Mouse (Mus musculus): ENCODE data around the gene Mia3.
"Not testable (repeated sequence)": the region's sequence is repeated elsewhere in the genome, so short reads cannot be mapped to it uniquely, and the experiment has no call there.

Mia3 gene

GRCm38 (mm10) chr1:183369427-183370014 lies at the start of gene Mia3:
TSS of gene Mia3 (minus strand) at chr1:183369553.
- peak; percentile 95 for DNase-seq (ENCODE audit: low read depth, low spot score)

GRCm38 (mm10) chr1:183417873-183418272 lies 48.5 kb upstream of the Mia3 start, which contains the start of gene Hhipl2:
TSS of gene Hhipl2 (plus strand) at chr1:183418215.
- no peak for DNase-seq (ENCODE audit: low read depth, low spot score)

GRCm38 (mm10) chr1:183414081-183414727 lies 44.9 kb upstream of the Mia3 start:
- no peak for DNase-seq (ENCODE audit: low read depth, low spot score)

DNA sequence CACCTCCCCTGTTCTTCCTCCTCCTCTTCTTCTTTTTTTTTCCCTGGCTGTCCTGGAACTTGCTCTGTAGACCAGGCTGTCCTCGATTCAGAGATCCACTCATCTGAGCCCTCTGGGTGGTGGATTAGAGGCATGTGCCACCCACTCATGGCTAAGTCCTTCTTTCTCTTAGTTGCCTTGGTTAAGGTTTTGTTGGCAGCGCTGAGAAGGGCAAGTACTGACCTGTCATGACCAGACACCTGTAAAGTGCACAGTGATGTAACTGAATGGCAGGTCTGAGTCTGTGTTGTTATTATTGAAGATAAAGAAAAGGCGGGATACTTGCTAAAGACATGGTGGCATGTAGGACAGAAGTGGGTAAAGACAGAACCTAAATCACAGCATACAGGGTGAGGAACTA lies 34.0 kb upstream of the Mia3 start:
- DNase-seq (ENCODE audit: low read depth, low spot score): no peak

GRCm38 (mm10) chr1:183388426-183389406 lies 19.4 kb upstream of the Mia3 start, which contains the start of gene Taf1a:
TSS of gene Taf1a (plus strand) at chr1:183388981.
- DNase-seq (ENCODE audit: low read depth, low spot score): peak; percentile 98

- not testable (repeated sequence) for DNase-seq (ENCODE audit: low read depth, low spot score)
Measured at GRCm38 (mm10) chr1:183387421-183387820, 18.1 kb upstream of the Mia3 start.

DNA sequence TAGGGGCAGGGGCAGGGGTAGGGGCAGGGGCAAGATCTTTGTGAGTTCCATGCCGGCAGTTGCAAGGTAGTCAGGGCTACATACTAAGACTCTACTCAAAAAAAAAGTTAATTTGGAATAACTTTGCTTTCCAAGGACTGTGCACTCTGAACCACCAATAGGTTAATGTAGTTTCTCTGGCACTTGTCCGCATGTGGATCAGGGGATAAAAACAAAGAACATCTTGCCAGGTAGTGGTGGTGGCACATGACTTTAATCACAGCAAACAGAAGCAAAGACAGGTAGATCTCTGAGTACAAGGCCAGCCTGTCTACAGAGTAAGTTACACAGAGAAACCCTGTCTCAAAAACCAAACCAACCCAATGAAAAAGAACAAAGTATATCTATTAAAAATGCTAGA lies 13.3 kb upstream of the Mia3 start:
- DNase-seq (ENCODE audit: low read depth, low spot score): no peak

- DNase-seq (ENCODE audit: low read depth, low spot score): no peak
Measured at GRCm38 (mm10) chr1:183381816-183382215, 12.5 kb upstream of the Mia3 start.

DNA sequence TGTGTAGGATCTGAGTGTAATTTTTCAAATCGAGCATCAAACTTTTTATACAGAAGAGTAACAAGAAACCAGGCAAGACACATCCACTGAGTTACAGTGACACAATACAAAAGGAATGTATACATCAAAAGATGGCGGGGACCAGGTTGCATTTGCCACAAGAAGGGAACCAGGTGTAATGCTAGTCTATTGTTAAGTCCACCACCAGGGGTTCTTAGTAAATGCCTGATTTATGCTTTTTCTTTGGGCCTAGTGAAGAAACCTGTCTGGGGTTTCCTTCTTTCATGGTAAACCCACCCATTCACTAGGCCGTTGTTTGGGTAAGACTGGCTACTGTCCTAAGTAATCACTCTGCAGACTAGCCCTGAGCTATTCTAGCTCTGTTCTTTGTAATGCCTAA lies 10.0 kb upstream of the Mia3 start:
- not testable (repeated sequence) for DNase-seq (ENCODE audit: low read depth, low spot score)

DNA sequence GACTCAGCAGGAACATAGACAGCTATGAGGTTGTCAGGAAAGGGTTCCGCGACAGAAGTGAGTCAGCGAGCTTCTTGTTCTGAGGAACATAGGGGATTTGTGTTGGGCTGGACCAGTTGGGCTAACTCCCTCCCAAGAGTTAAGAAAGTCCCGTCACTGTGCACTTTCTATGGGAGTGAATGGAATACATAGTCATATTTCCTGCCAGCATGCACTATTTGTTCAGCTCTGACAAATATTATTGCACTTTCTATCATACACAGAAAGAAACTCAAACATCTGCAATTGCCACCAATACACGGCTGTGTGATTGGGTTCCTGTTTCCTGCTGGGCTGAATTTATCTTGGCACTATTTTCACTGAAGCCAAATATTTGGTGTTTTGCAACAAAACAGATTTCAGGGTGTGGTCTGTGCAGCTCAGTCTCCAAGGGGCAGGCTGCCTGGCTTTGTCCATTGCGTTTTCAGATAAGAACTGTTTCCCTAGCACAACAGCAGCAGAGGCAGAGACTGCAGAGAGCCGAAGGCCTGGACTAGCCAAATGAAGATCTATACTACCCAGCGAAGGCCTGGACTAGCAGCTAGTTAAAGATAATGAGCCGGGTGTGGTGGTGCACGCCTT lies 9.1 kb upstream of the Mia3 start:
- peak; percentile 50 for DNase-seq (ENCODE audit: low read depth, low spot score)

GRCm38 (mm10) chr1:183377045-183377444 lies 7.7 kb upstream of the Mia3 start:
- DNase-seq (ENCODE audit: low read depth, low spot score): no peak

DNA sequence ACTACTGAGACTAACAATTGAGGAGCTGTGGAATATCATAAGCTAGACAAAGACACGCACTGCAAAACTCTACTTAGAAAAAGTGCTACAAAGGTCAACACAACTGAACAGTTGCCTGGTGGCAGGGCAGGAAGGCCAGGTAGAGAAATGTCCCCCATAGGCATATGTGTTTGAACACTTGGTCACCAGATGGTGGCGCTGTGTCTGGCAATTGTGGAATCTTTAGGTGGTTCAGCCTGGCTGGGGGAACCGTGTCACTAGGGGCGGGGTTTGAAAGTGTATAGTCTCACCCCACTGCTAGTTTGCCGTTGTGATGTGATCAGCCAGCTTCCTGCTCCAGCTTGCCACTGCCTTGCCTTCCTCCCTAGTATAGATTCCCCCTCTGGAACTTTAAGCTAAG lies 5.4 kb upstream of the Mia3 start:
- DNase-seq (ENCODE audit: low read depth, low spot score): no peak

GRCm38 (mm10) chr1:183368601-183369400 lies 552 bp downstream of the Mia3 start:
- DNase-seq (ENCODE audit: low read depth, low spot score): peak; percentile 11

- DNase-seq (ENCODE audit: low read depth, low spot score): no peak
Measured at GRCm38 (mm10) chr1:183366361-183366760, 3.0 kb downstream of the Mia3 start.

DNA sequence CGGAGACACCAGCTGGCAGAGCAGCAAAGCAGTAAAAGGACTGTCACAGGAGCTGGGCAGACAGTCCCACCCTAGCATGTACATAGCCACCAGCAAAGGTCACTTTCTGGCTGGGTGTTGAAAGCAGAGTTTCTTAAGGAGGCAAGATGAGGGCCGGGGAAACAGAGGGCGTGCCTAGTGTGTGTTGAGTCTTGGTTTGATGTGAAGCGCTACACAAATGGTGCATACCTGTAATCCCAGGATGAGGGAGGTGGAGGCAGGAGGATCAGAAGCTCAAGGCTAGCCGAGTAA lies 5.8 kb downstream of the Mia3 start:
- DNase-seq (ENCODE audit: low read depth, low spot score): peak; percentile 79

GRCm38 (mm10) chr1:183362729-183363576 lies 6.4 kb downstream of the Mia3 start:
- DNase-seq (ENCODE audit: low read depth, low spot score): no peak

GRCm38 (mm10) chr1:183362301-183362700 lies 7.1 kb downstream of the Mia3 start:
- no peak for DNase-seq (ENCODE audit: low read depth, low spot score)

DNA sequence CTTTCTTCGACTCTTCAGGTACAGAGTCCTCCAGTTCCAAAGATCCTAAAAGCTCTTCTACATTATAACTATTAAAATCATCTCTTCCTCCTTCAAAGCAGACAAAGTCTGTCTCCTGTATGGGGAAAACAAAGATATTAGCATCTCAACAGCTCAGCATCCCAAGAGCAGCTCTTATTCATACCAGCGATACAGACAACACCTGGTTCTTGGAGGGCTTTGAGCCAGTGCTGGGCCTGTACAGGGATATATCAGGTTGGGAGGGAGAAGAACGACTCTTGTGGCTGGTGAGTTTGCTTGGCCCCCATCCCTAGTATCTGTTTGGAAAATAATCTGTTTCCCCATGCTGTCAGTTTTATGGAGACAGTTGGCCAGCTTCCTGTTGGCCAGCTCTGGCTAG lies 10.5 kb downstream of the Mia3 start:
- no peak for DNase-seq (ENCODE audit: low read depth, low spot score)

GRCm38 (mm10) chr1:183349840-183350239 lies 19.5 kb downstream of the Mia3 start:
- peak; percentile 72 for DNase-seq (ENCODE audit: low read depth, low spot score)

DNA sequence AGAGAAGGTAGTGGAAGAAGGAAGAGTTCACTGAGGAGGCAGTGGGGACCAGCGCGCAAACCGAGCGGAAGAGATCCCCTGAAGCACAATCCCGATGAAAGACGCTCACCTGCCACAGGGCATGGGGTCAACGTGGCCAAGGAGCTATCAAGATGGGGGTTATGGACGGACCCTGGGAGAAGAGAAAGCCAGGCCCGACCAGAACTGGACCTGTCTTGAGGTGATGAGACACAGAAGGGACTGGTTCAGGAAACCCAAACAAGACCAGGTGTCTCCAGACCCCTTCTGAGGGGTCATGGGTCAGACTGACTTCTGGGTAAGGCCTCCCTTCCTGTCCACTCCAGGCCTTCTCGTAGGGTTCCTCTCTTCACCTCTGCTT lies 23.5 kb downstream of the Mia3 start:
- DNase-seq (ENCODE audit: low read depth, low spot score): peak; percentile 11

All from skeletal muscle tissue, adult 2 months (tissue).